ENCODE assay signal across 10 mouse cellular contexts in the genomic region with DNA sequence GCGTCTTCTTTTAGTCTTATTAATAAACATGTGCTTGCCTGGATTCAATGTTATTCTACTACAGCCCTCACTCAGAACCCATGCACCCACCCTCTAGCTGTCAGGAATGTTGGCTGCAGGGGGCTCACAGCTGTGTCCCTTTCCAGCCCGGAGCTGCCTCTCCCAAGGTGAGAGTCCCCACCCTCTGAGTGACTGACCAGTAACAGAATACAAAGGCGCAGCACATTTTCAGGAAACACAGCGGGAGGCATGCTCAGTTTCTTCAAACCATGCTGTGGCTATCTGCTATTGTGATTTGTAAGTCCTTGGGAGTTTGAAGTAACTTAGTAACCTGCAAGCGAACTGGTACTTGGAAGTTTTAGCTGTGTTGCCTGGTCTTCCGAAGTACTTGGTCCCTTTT.
DNase-seq lines count a peak whose midpoint lies in the region; ATAC-seq and TF ChIP-seq lines count a peak whose summit lies in the region.
"Had no signal": no experiment of that assay in that cellular context is flagged by ENCODE, and none has a peak within 500 bp of the region (broad histone marks: within the 10 kb centered on the region; RNA-seq: fewer than 3 reads in every experiment).

No protein-coding gene starts in this region.

- no peak for DNase-seq in heart, adult 8-10 months (ENCODE audit: low spot score)
- DNase-seq in lung, adult 2 months, result no peak
- DNase-seq in retina, embryonic 14.5 days (ENCODE audit: low spot score), result peak; percentile 25
- no peak for DNase-seq in layer of hippocampus, adult 2 months (ENCODE audit: low spot score in 2 of 2)
- DNase-seq in left cerebral cortex, postnatal 4 days, result no peak
- DNase-seq: right cerebral cortex, postnatal 14 days had no signal

- no peaks in the 10 kb centered on the region for H3K9me3 ChIP-seq in heart, embryonic 11.5 days (replicated peaks; ENCODE audit: control insufficient read depth, low read length)
- no peaks in the 10 kb centered on the region for H3K9me3 ChIP-seq in lung, embryonic 16.5 days (ENCODE audit: control insufficient read depth, low read length)
- no peaks in the 10 kb centered on the region for H3K9me3 ChIP-seq in hindbrain, embryonic 12.5 days (replicated peaks)

- no peaks in the 10 kb centered on the region for H3K27me3 ChIP-seq in heart, embryonic 11.5 days (ENCODE audit: control insufficient read depth, insufficient read depth, low read length)
- H3K27me3 ChIP-seq in lung, embryonic 16.5 days (ENCODE audit: control insufficient read depth, insufficient read depth, low read depth, low read length), result no peaks in the 10 kb centered on the region
- no peaks in the 10 kb centered on the region for H3K27me3 ChIP-seq in hindbrain, embryonic 12.5 days

- H3K36me3 ChIP-seq in heart, embryonic 11.5 days (ENCODE audit: control insufficient read depth, insufficient read depth, low read length), result no peaks in the 10 kb centered on the region
- no peaks in the 10 kb centered on the region for H3K36me3 ChIP-seq in lung, embryonic 16.5 days (ENCODE audit: control insufficient read depth, insufficient read depth, low read length)
- no peaks in the 10 kb centered on the region for H3K36me3 ChIP-seq in hindbrain, embryonic 12.5 days

- H3K4me2 ChIP-seq in heart, embryonic 11.5 days, result peak overlapping the region; percentile 65
- peak overlapping the region; percentile 14; the same call in 1 of the 2 replicates for H3K4me2 ChIP-seq in lung, embryonic 16.5 days (ENCODE audit: low read depth, low read length)
- H3K4me2 ChIP-seq in hindbrain, embryonic 12.5 days (replicated peaks), result peak overlapping the region; percentile 16

- peak overlapping the region; percentile 43; the same call in 1 of the 2 replicates for H3K9ac ChIP-seq in heart, embryonic 11.5 days (ENCODE audit: low read depth, low read length)
- no peak overlapping the region for H3K9ac ChIP-seq in lung, embryonic 16.5 days (ENCODE audit: low read length)
- no peak overlapping the region for H3K9ac ChIP-seq in hindbrain, embryonic 12.5 days

- intact Hi-C loops in left cerebral cortex, postnatal 4 days (cut with DNase I), result no loop called here

- no peak for TF ChIP-seq POLR2A in lung, adult 2 months (IDR thresholded peaks at IDR 0.05; ENCODE audit: borderline replicate concordance, extremely low read depth, low read depth, low read length)

- peak overlapping the region; percentile 18 for H3K4me3 ChIP-seq in heart, embryonic 11.5 days (ENCODE audit: low read depth, low read length)
- H3K4me3 ChIP-seq in lung, embryonic 16.5 days (ENCODE audit: low read length), result no peak overlapping the region
- H3K4me3 ChIP-seq in lung, adult 2 months (replicated peaks; ENCODE audit: extremely low read depth, low read depth, low read length), result no peak overlapping the region
- H3K4me3 ChIP-seq in hindbrain, embryonic 12.5 days, result no peak overlapping the region
- no peak overlapping the region for H3K4me3 ChIP-seq in layer of hippocampus, adult 2 months

- H3K27ac ChIP-seq in heart, embryonic 11.5 days (ENCODE audit: low read depth, low read length), result no peak overlapping the region
- no peak overlapping the region for H3K27ac ChIP-seq in lung, embryonic 16.5 days (ENCODE audit: low read length)
- no peak overlapping the region for H3K27ac ChIP-seq in hindbrain, embryonic 12.5 days
- H3K27ac ChIP-seq in layer of hippocampus, adult 2 months, result no peak overlapping the region

- WGBS in heart, embryonic 11.5 days (ENCODE audit: insufficient replicate concordance), result 10% methylated on average over 6 of the region's 6 CpGs
- 24% methylated on average over 6 of the region's 6 CpGs for WGBS in lung, embryonic 16.5 days
- 23% methylated on average over 6 of the region's 6 CpGs for WGBS in lung, adult 2 months
- WGBS in hindbrain, embryonic 12.5 days, result 14% methylated on average over 6 of the region's 6 CpGs

- ATAC-seq in heart, embryonic 11.5 days (replicated peaks; ENCODE audit: insufficient number of reproducible peaks, low FRiP score, low TSS enrichment), result no peak
- ATAC-seq in lung, embryonic 16.5 days (ENCODE audit: low read depth), result no peak
- ATAC-seq in hindbrain, embryonic 12.5 days (ENCODE audit: low FRiP score), result no peak
- ATAC-seq: inflammation-experienced regulatory T-cells, adult 6 months had no signal

- H3K4me1 ChIP-seq in heart, embryonic 11.5 days (ENCODE audit: control insufficient read depth, insufficient read depth, low read length), result no peaks in the 10 kb centered on the region
- H3K4me1 ChIP-seq in lung, embryonic 16.5 days (replicated peaks; ENCODE audit: control insufficient read depth, insufficient read depth, low read length), result no peaks in the 10 kb centered on the region
- H3K4me1 ChIP-seq in lung, adult 2 months (ENCODE audit: control insufficient read depth, insufficient read depth, low read length), result no peaks in the 10 kb centered on the region
- H3K4me1 ChIP-seq in hindbrain, embryonic 12.5 days, result peaks cover 5% of the 10 kb centered on the region

- no peak for TF ChIP-seq CTCF in lung, adult 2 months (IDR thresholded peaks at IDR 0.05; ENCODE audit: insufficient read depth, low read length)
- no peak for TF ChIP-seq CTCF in layer of hippocampus, adult 2 months (conservative IDR thresholded peaks at IDR 0.05)

Comparison
In these comparisons a context has a peak if more than half of its experiments do, and no peak if none do; other contexts are left out.
1. H3K4me2 ChIP-seq: peak in every context shown above with its lines; median percentile 65 in heart, embryonic 11.5 days; 16 in hindbrain, embryonic 12.5 days; 14 in lung, embryonic 16.5 days.